ENCODE assay signal across 8 mouse cellular contexts in genomic region chr17:37002364-37003330, GRCm38 (mm10). TPM values are rescaled to one million over a fixed set of nuclear protein-coding genes. Genes with fewer than 3 reads are reported as not detected.
A peak's percentile ranks its signal among the peaks of the same experiment; 100 is the strongest.
DNase-seq lines count a peak whose midpoint lies in the region; ATAC-seq and TF ChIP-seq lines count a peak whose summit lies in the region.

No protein-coding gene starts in this region.

- H3K36me3 ChIP-seq in erythroblast, embryonic 14.5 days (ENCODE audit: control insufficient read depth), result no peaks in the 10 kb centered on the region
- no peaks in the 10 kb centered on the region for H3K36me3 ChIP-seq in forebrain, embryonic 11.5 days (ENCODE audit: control insufficient read depth, insufficient read depth, low read length)
- 0 out of 2 replicates have a peak, but pooled peaks cover 3% of the 10 kb centered on the region for H3K36me3 ChIP-seq in stomach, postnatal 0 days (ENCODE audit: control insufficient read depth, insufficient read depth, low read length)

- H3K9ac ChIP-seq in forebrain, embryonic 11.5 days (ENCODE audit: low read length), result peak overlapping the region; percentile 90
- peak overlapping the region; percentile 82 for H3K9ac ChIP-seq in stomach, postnatal 0 days (ENCODE audit: low read length)

- peak overlapping the region; percentile 78 for H3K27ac ChIP-seq in forebrain, embryonic 11.5 days (ENCODE audit: low read depth, low read length)
- peak overlapping the region; percentile 79 for H3K27ac ChIP-seq in stomach, postnatal 0 days (replicated peaks)

- H3K27me3 ChIP-seq in erythroblast, embryonic 14.5 days (ENCODE audit: control insufficient read depth), result peaks cover 28% of the 10 kb centered on the region
- H3K27me3 ChIP-seq in forebrain, embryonic 11.5 days (ENCODE audit: control insufficient read depth, insufficient read depth, low read length), result no peaks in the 10 kb centered on the region
- H3K27me3 ChIP-seq in stomach, postnatal 0 days (ENCODE audit: control insufficient read depth, insufficient read depth, low read length), result no peaks in the 10 kb centered on the region

- intact Hi-C loops in left cerebral cortex, postnatal 4 days (cut with DNase I), result loop anchor here (1.0 to 2.0 kb wide), 2 partner anchors 26 to 44 kb away; no protein-coding TSS in a partner anchor

- no peak for ATAC-seq in erythroblast, adult 5-6 weeks (replicated peaks; ENCODE audit: low FRiP score, poor library complexity, severe bottlenecking)
- ATAC-seq in forebrain, embryonic 11.5 days (replicated peaks; ENCODE audit: low FRiP score), result peak; percentile 86
- ATAC-seq in hematopoietic stem cell, adult 5-6 weeks (replicated peaks in 1 of 2; ENCODE audit: insufficient read depth in 1 of 2, low FRiP score in 2 of 2, low TSS enrichment in 1 of 2, low read depth in 1 of 2, poor library complexity in 2 of 2, severe bottlenecking in 2 of 2), result peak; percentile 48 to 54; a peak in 3 of 4 replicates
- peak; percentile 83 for ATAC-seq in stomach, postnatal 0 days (ENCODE audit: low FRiP score, low TSS enrichment)

- DNase-seq in brain, embryonic 18.5 days (ENCODE audit: low read depth, low spot score), result peak; percentile 75
- DNase-seq in forebrain, embryonic 11.5 days (ENCODE audit: low spot score), result peak; percentile 82
- DNase-seq in left cerebral cortex, postnatal 4 days, result peak; percentile 71
- DNase-seq in mesoderm, embryonic 11.5 days (ENCODE audit: low read depth, low spot score), result peak; percentile 91
- DNase-seq in stomach, postnatal 0 days (ENCODE audit: low spot score), result peak; percentile 54

- no peak for TF ChIP-seq EP300 in stomach, postnatal 0 days (optimal IDR thresholded peaks at IDR 0.05)

- H3K4me2 ChIP-seq in forebrain, embryonic 11.5 days (ENCODE audit: low read depth, low read length, severe bottlenecking), result peak overlapping the region; percentile 65
- H3K4me2 ChIP-seq in stomach, postnatal 0 days (replicated peaks; ENCODE audit: low read depth), result peak overlapping the region; percentile 90

- no peaks in the 10 kb centered on the region for H3K4me1 ChIP-seq in erythroblast, embryonic 14.5 days (ENCODE audit: control insufficient read depth)
- H3K4me1 ChIP-seq in forebrain, embryonic 11.5 days (replicated peaks; ENCODE audit: control insufficient read depth, insufficient read depth, low read length), result peaks cover 2% of the 10 kb centered on the region; the same call in 1 of the 2 replicates
- no peaks in the 10 kb centered on the region for H3K4me1 ChIP-seq in stomach, postnatal 0 days (replicated peaks; ENCODE audit: control insufficient read depth, insufficient read depth)

- WGBS in forebrain, embryonic 11.5 days, result under 1% methylated on average over 49 of the region's 49 CpGs
- under 1% methylated on average over 49 of the region's 49 CpGs for WGBS in stomach, postnatal 0 days

- H3K9me3 ChIP-seq in erythroblast, embryonic 14.5 days (ENCODE audit: control insufficient read depth, low read length), result no peaks in the 10 kb centered on the region
- no peaks in the 10 kb centered on the region for H3K9me3 ChIP-seq in forebrain, embryonic 11.5 days (ENCODE audit: control insufficient read depth, low read length)
- no peaks in the 10 kb centered on the region for H3K9me3 ChIP-seq in stomach, postnatal 0 days (ENCODE audit: control insufficient read depth, low read length)

- TF ChIP-seq CTCF in stomach, postnatal 0 days (IDR thresholded peaks at IDR 0.05; ENCODE audit: low read depth), result no peak

- H3K4me3 ChIP-seq in erythroblast, embryonic 14.5 days (replicated peaks), result peak overlapping the region; percentile 36
- H3K4me3 ChIP-seq in forebrain, embryonic 11.5 days (ENCODE audit: low read depth, low read length), result peak overlapping the region; percentile 59
- H3K4me3 ChIP-seq in stomach, postnatal 0 days (ENCODE audit: low read depth, low read length), result peak overlapping the region; percentile 59

RNA-seq across cellular contexts. Expression of gene Zfp57, which starts 1.7 kb away (rescaled TPM):
- not detected in 2 replicates for polyA plus RNA-seq in erythroblast, embryonic 14.5 days (2012)
- total RNA-seq in erythroblast, adult 5-6 weeks (2015; ENCODE audit: low replicate concordance), result not detected in 2 replicates
- total RNA-seq in erythroblast, adult 5-6 weeks (2017; ENCODE audit: low replicate concordance), result not detected in 2 replicates
- 130 and 142 TPM in 2 replicates for polyA plus RNA-seq in forebrain, embryonic 11.5 days (2014; fragmentation: Nextera tagmentation; extraction: Ambion mirVana)
- total RNA-seq in hematopoietic stem cell, adult 5-6 weeks (2017), result 6.9 and 13.6 TPM in 2 replicates
- total RNA-seq in left cerebral cortex, postnatal 4 days (2021), result 100 to 1,000 TPM; 218 to 227 TPM
- polyA plus RNA-seq in stomach, postnatal 0 days (2015; fragmentation: Nextera tagmentation; extraction: Ambion mirVana), result 9.9 and 10.0 TPM in 2 replicates

RNA-seq across cellular contexts. Expression of gene H2-M5, which starts 13.3 kb away (rescaled TPM):
- polyA plus RNA-seq in erythroblast, embryonic 14.5 days (2012), result not detected in 2 replicates
- total RNA-seq in erythroblast, adult 5-6 weeks (2015; ENCODE audit: low replicate concordance), result not detected in 2 replicates
- not detected in 2 replicates for total RNA-seq in erythroblast, adult 5-6 weeks (2017; ENCODE audit: low replicate concordance)
- 0.73 and 1.1 TPM in 2 replicates for polyA plus RNA-seq in forebrain, embryonic 11.5 days (2014; fragmentation: Nextera tagmentation; extraction: Ambion mirVana)
- not detected in 2 replicates for total RNA-seq in hematopoietic stem cell, adult 5-6 weeks (2017)
- total RNA-seq in left cerebral cortex, postnatal 4 days (2021), result 1 to 10 TPM; 6.0 to 6.5 TPM
- 0.05 and 0.08 TPM in 2 replicates for polyA plus RNA-seq in stomach, postnatal 0 days (2015; fragmentation: Nextera tagmentation; extraction: Ambion mirVana)

RNA-seq across cellular contexts. Expression of gene Mog, which starts 20.6 kb away (rescaled TPM):
- not detected in 2 replicates for polyA plus RNA-seq in erythroblast, embryonic 14.5 days (2012)
- not detected in 2 replicates for total RNA-seq in erythroblast, adult 5-6 weeks (2015; ENCODE audit: low replicate concordance)
- total RNA-seq in erythroblast, adult 5-6 weeks (2017; ENCODE audit: low replicate concordance), result not detected in 2 replicates
- polyA plus RNA-seq in forebrain, embryonic 11.5 days (2014; fragmentation: Nextera tagmentation; extraction: Ambion mirVana), result 0.39 TPM in 1 of 2 replicates, not detected in the other
- total RNA-seq in hematopoietic stem cell, adult 5-6 weeks (2017), result not detected in 2 replicates
- total RNA-seq in left cerebral cortex, postnatal 4 days (2021), result under 1 TPM in 1 of 2 experiments, not detected in 1; 0.20 TPM
- polyA plus RNA-seq in stomach, postnatal 0 days (2015; fragmentation: Nextera tagmentation; extraction: Ambion mirVana), result 0.08 TPM in 1 of 2 replicates, not detected in the other

RNA-seq across cellular contexts. Expression of gene 2410137M14Rik, which starts 21.6 kb away (rescaled TPM):
- polyA plus RNA-seq in erythroblast, embryonic 14.5 days (2012), result not detected in 2 replicates
- total RNA-seq in erythroblast, adult 5-6 weeks (2015; ENCODE audit: low replicate concordance), result not detected in 2 replicates
- not detected in 2 replicates for total RNA-seq in erythroblast, adult 5-6 weeks (2017; ENCODE audit: low replicate concordance)
- not detected in 2 replicates for polyA plus RNA-seq in forebrain, embryonic 11.5 days (2014; fragmentation: Nextera tagmentation; extraction: Ambion mirVana)
- total RNA-seq in hematopoietic stem cell, adult 5-6 weeks (2017), result not detected in 2 replicates
- 1 to 10 TPM in 1 of 2 experiments, not detected in 1; 1.1 TPM for total RNA-seq in left cerebral cortex, postnatal 4 days (2021)
- polyA plus RNA-seq in stomach, postnatal 0 days (2015; fragmentation: Nextera tagmentation; extraction: Ambion mirVana), result not detected in 2 replicates

RNA-seq across cellular contexts. Expression of gene Gabbr1, which starts 43.1 kb away (rescaled TPM):
- polyA plus RNA-seq in erythroblast, embryonic 14.5 days (2012), result 0.08 TPM in 1 of 2 replicates, not detected in the other
- total RNA-seq in erythroblast, adult 5-6 weeks (2015; ENCODE audit: low replicate concordance), result 0.42 and 1.2 TPM in 2 replicates
- total RNA-seq in erythroblast, adult 5-6 weeks (2017; ENCODE audit: low replicate concordance), result 0.85 and 1.1 TPM in 2 replicates
- 19.7 and 21.8 TPM in 2 replicates for polyA plus RNA-seq in forebrain, embryonic 11.5 days (2014; fragmentation: Nextera tagmentation; extraction: Ambion mirVana)
- 10.7 and 43.0 TPM in 2 replicates for total RNA-seq in hematopoietic stem cell, adult 5-6 weeks (2017)
- total RNA-seq in left cerebral cortex, postnatal 4 days (2021), result 100 to 1,000 TPM; 430 to 482 TPM
- polyA plus RNA-seq in stomach, postnatal 0 days (2015; fragmentation: Nextera tagmentation; extraction: Ambion mirVana), result 3.8 and 4.3 TPM in 2 replicates

Comparison
In these comparisons a context has a peak if more than half of its experiments do, and no peak if none do; other contexts are left out.
1. RNA of gene Zfp57, which starts 1.7 kb away (total RNA-seq): 218 to 227 TPM in left cerebral cortex, postnatal 4 days; 6.9 to 13.6 TPM in hematopoietic stem cell, adult 5-6 weeks and not detected in erythroblast, adult 5-6 weeks; every median in the first group is over 10 times any median in the second.
2. Peak in every context shown above with its lines, with median percentiles within 50 percentile points of each other: H3K4me3 ChIP-seq and DNase-seq.